Mouse (Mus musculus) lung, postnatal 0 days (tissue): ENCODE measurements around the gene Rnf227.

Experiments
- CTCF ChIP-seq: IDR thresholded peaks from 2 replicates; pipeline ENCODE4 v1.5.1; 2016; ENCODE audit warnings: antibody characterized with exemption, mild to moderate bottlenecking
- EP300 ChIP-seq: IDR thresholded peaks from 2 replicates; pipeline ENCODE4 v1.6.1; 2016; ENCODE audit warnings: antibody characterized with exemption, mild to moderate bottlenecking, control low read depth

- TF ChIP-seq CTCF = no peak
- no peak for TF ChIP-seq EP300
Measured at GRCm38 (mm10) chr11:69326408-69327156, 13.7 kb upstream of the Rnf227 start.
